Mouse (Mus musculus) heart, postnatal 0 days (tissue): Measurements from ENCODE around the gene Foxr1.

Experiments used
- CTCF ChIP-seq: IDR thresholded peaks from 2 replicates; pipeline ENCODE4 v1.5.1; 2016; ENCODE audit warnings: antibody characterized with exemption, control low read depth, low read depth
- EP300 ChIP-seq: IDR thresholded peaks from 2 replicates; pipeline ENCODE4 v1.6.1; 2016; ENCODE audit warnings: antibody characterized with exemption, low read depth

DNA sequence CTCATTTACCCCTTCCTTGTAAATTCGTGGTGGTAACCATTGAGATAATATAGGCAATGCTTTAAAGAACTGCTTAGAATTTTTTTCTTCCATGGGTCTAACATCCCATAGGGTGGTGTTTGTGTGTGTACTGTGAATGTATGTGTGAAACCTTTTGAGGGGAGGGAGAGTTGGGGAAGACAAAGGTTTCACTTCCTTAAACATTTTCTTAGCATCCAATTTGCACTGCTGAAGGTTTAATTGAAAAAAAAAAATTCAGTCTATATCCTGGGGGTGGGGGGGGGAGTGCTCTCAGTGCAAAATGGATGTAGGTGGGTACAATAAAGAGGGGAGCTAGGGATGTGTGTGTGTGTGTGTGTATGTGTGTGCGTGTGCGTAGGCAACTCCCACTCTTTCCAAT, 41.2 kb upstream of the Foxr1 start:
- TF ChIP-seq CTCF (no peak), EP300 (no peak)
